Mouse (Mus musculus) forebrain, embryonic 16.5 days (tissue): ENCODE measurements around the gene Cfap99. TPM values are rescaled to one million over a fixed set of nuclear protein-coding genes. Genes with fewer than 3 reads are reported as not detected.

ENCODE experiments used
- ATAC-seq: fragments of 200-750 bp; cut with Nextera tagmentation; 2 replicates; pipeline ENCODE4 v1.8.0; 2017; ENCODE audit warnings: mild to moderate bottlenecking, moderate library complexity
- H3K27ac ChIP-seq: fragments of 300-500 bp; sonication (generic); 2 replicates; pipeline ENCODE4 v1.5.1; 2014; ENCODE audit warnings: low read length, control low read depth
- H3K27me3 ChIP-seq: fragments of 300-500 bp; sonication (generic); replicated peaks from 2 replicates; pipeline ENCODE4 v1.6.1; 2014; ENCODE audit warnings: low read length; ENCODE audit not compliant: control insufficient read depth, insufficient read depth
- H3K36me3 ChIP-seq: fragments of 300-500 bp; sonication (generic); 2 replicates; pipeline ENCODE4 v1.6.1; 2014; ENCODE audit not compliant: control insufficient read depth, insufficient read depth
- H3K4me1 ChIP-seq: fragments of 300-500 bp; sonication (generic); replicated peaks from 2 replicates; pipeline ENCODE4 v1.6.1; 2014; ENCODE audit warnings: low read length; ENCODE audit not compliant: control insufficient read depth, insufficient read depth
- H3K4me2 ChIP-seq: fragments of 300-500 bp; sonication (generic); 2 replicates; pipeline ENCODE4 v1.6.1; 2014; ENCODE audit warnings: mild to moderate bottlenecking, low read length, control low read depth
- H3K4me3 ChIP-seq: fragments of 300-500 bp; sonication (generic); replicated peaks from 2 replicates; pipeline ENCODE4 v1.5.1; 2014; ENCODE audit warnings: mild to moderate bottlenecking, low read length, control low read depth
- H3K9ac ChIP-seq: fragments of 300-500 bp; sonication (generic); replicated peaks from 2 replicates; pipeline ENCODE4 v1.6.1; 2014; ENCODE audit warnings: low read depth, low read length, control low read depth
- H3K9me3 ChIP-seq: fragments of 300-500 bp; sonication (generic); 2 replicates; pipeline ENCODE4 v1.6.1; 2016; ENCODE audit warnings: low read length; ENCODE audit not compliant: control insufficient read depth
- WGBS: fragments of 180-500 bp; shearing (Covaris S2); extraction: QIAGEN DNeasy Blood & Tissue Kit; methylation state at CpG from one replicate; pipeline ENCODE4 v1.1.7; 2014; 5-methylcytosine and 5-hydroxymethylcytosine counted together
- polyA plus RNA-seq: library from polyadenylated mRNA; unstranded; fragments of >200 nt; fragmentation: Nextera tagmentation; extraction: Ambion mirVana; gene quantifications from 2 replicates; pipeline ENCODE4 v1.2.1, GENCODE M21; 2015

Gene Cfap99
- polyA plus RNA-seq, 1 experiment from 2014 or later: not detected

DNA sequence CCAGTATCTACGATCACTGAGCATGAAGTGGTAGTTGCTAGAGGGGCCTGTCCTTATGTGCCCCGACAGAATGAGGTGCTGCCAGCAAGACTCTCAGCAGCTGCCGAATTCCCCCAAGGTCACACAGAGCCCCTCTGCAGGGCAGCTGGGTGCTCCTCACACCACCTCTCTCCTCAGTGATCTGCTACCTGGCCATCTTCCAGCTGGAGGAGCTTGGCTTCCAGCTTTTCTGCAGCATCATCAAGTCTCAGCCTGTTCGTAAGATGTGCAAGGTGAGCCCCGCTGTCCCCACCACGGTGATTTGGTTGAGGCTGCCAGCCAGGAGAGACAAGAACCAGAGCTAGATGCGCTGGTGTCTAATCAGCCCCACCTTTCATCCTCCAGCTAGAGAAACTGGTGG lies 14.0 kb downstream of the Cfap99 start:
- H3K9me3 ChIP-seq: no peaks in the 10 kb centered on the region
- H3K27ac ChIP-seq: no peak overlapping the region
- 82% methylated on average over 7 of the region's 7 CpGs for WGBS
- H3K9ac ChIP-seq: no peak overlapping the region
- no peak for ATAC-seq
- no peaks in the 10 kb centered on the region for H3K27me3 ChIP-seq
- H3K4me1 ChIP-seq: 0 out of 2 replicates have a peak, but pooled peaks cover 3% of the 10 kb centered on the region
- no peak overlapping the region for H3K4me2 ChIP-seq
- no peak overlapping the region for H3K4me3 ChIP-seq
- H3K36me3 ChIP-seq: no peaks in the 10 kb centered on the region

DNA sequence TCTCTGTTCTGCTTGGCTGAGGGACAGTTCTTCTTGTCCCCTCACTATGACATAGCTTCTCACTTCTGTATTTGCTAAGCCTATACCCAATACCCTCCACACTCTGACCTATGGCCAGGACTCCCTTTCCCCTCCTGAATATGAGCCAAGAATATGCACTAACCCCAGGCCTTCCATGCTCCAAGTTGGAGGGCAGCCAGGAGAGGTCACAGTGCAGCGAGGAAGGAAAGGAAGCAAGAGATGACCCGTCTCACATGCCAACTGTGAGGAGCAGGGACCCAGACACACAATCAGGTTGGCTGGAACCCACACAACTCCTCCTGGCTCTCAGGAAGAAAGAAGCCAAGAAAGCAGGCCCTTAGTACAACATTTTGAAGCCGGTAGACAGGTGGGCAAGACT lies 20.6 kb downstream of the Cfap99 start:
- no peaks in the 10 kb centered on the region for H3K36me3 ChIP-seq
- ATAC-seq: no peak
- H3K27me3 ChIP-seq: no peaks in the 10 kb centered on the region
- H3K4me1 ChIP-seq: no peaks in the 10 kb centered on the region
- no peak overlapping the region for H3K27ac ChIP-seq
- H3K9me3 ChIP-seq: no peaks in the 10 kb centered on the region
- no peak overlapping the region for H3K9ac ChIP-seq
- no peak overlapping the region for H3K4me3 ChIP-seq
- WGBS: 86% methylated on average over 3 of the region's 3 CpGs
- no peak overlapping the region for H3K4me2 ChIP-seq

DNA sequence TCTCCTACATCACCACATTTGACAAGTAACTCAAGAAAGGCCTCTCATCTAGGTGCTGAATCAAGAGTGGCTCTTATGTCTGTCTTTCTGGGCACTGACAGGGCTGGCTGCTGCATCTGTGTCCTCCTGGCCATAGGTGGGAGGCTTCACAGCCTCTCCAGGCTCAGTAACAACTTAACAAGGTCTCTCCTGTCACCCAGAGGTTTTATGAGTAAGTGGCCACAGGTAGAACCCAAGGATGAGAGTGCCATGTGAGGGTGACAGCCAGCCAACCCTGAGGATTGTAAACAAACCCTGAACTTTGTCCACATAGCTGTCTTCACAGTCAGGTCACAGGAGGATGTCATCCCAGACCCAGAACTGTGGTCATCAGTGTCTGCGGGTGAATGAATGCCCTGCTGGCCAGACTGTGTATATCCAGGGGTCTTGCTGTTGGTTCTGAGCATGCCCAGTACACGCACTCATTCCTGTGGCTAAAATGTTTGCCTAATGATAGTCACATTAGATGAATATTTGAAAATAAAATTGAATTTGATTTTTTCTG lies 31.2 kb downstream of the Cfap99 start:
- Histone ChIP-seq H3K27me3 (no peaks in the 10 kb centered on the region), H3K9me3 (no peaks in the 10 kb centered on the region), H3K4me3 (no peak overlapping the region), H3K4me2 (no peak overlapping the region), H3K27ac (no peak overlapping the region), H3K36me3 (no peaks in the 10 kb centered on the region), H3K9ac (no peak overlapping the region), H3K4me1 (no peaks in the 10 kb centered on the region)
- ATAC-seq: no peak
- WGBS: 78% methylated on average over 2 of the region's 2 CpGs

DNA sequence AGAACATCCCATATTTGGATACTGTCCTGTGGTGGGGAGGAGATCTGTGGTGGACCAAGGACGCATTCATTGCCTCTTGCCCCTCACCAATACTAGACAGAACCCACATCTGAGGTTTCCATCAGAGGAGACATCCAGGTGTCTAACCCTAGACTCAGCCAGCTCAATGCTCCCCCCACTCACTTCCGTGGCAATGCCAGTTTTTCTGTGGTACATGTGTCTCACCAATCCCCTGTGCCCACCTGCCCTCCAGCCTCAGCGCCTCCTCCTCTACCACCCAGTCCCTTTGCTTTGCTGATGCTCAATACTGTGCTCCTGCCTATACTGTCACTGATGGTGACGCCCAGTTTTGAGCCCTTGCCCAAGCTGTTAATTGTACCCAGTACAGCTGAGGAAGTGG lies 32.8 kb downstream of the Cfap99 start:
- H3K4me2 ChIP-seq: no peak overlapping the region
- H3K27ac ChIP-seq: no peak overlapping the region
- ATAC-seq: no peak
- no peak overlapping the region for H3K4me3 ChIP-seq
- H3K9ac ChIP-seq: no peak overlapping the region
- H3K36me3 ChIP-seq: no peaks in the 10 kb centered on the region
- WGBS: 93% methylated on average over 4 of the region's 4 CpGs
- no peaks in the 10 kb centered on the region; the same call in 1 of the 2 replicates for H3K4me1 ChIP-seq
- H3K9me3 ChIP-seq: no peaks in the 10 kb centered on the region
- H3K27me3 ChIP-seq: no peaks in the 10 kb centered on the region

DNA sequence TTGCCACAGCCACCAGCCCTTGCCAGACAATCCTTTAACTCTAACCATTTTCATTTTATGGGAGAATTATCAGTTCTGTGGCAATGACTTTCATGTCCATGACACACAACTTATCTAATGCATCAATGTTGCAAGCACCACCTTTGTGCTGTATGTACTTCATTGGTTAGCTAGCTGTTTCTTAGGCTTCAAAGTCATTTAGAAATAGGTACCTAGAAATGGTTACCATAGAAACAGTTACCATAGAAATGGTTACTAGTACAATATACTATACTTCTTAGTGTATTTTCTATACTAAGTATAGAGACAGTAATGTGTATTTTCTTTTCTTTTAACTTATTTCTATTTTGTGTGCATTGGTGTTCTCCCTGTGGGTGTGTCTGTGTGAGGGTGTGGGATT lies 36.9 kb downstream of the Cfap99 start:
- Histone ChIP-seq H3K27ac (peak overlapping the region; percentile 26; the same call in 1 of the 2 replicates), H3K36me3 (no peaks in the 10 kb centered on the region)

DNA sequence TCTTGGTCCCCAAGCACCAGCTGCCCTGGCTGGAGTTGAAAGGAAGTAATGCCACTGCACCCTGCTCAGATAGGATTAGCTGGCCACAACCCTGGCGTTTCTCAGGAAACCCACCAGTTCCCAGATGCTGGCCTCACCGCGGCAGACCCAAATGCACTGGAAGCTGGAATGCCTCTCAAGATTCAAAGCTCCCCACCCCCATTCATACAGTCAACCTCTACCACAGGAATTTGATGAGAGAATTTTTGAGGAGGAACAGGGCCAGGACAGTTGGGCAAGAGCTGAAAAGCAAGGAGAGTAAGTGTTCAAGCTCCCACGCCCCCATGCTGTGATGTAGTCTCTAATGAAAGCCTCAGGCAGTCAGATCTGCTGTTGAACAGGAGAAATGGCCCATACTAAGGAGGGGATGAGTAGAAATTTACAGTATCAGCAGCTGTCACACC lies 37.9 kb downstream of the Cfap99 start:
- Histone ChIP-seq H3K27me3 (no peaks in the 10 kb centered on the region), H3K4me2 (no peak overlapping the region), H3K9ac (no peak overlapping the region), H3K4me3 (no peak overlapping the region), H3K4me1 (peaks cover 9% of the 10 kb centered on the region), H3K9me3 (no peaks in the 10 kb centered on the region), H3K36me3 (no peaks in the 10 kb centered on the region), H3K27ac (no peak overlapping the region)
- WGBS: 16% methylated on average over 4 of the region's 4 CpGs
- ATAC-seq: 0 out of 2 replicates have a peak, but pooled peaks have one; percentile 18

More for the DNA sequence above, 36.9 kb downstream of the Cfap99 start:
- no peak for ATAC-seq
- H3K4me3 ChIP-seq: no peak overlapping the region
- H3K4me2 ChIP-seq: no peak overlapping the region
- no peaks in the 10 kb centered on the region for H3K27me3 ChIP-seq
- H3K4me1 ChIP-seq: peaks cover 9% of the 10 kb centered on the region
- H3K9ac ChIP-seq: no peak overlapping the region
- no peaks in the 10 kb centered on the region for H3K9me3 ChIP-seq

DNA sequence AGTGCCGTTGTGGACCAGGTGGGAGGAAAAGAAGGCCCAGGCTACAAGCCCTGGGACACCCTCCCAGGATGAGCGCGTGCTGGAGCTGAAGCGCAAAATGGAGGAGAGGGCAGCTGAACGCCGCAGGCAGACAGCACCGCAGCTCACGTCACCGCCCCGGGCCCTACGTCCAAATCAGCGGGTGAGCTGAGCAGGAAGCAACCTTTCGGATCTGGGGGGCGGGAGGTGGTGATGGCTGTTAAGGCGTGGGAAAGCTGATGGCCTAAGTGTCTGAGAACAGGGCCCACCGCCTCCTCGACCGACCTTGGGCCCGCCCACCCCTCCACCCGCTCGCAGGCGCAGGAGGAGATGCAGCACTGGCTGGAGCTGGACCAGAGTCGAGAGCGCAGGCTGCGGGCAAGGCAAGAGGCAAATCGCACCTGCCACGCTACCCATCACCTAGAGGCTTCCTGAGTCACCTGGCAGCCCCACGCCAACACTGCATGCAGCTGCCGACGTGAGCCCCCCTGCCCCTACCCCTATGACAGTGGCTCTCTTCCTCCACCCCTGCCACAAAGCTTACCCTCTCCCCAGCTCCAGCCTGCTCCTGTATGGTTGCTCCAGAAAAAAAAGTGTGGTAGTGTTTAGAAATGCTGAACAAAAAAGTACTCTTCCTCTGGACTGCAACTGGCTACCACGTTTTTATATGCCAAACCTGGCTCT lies 38.6 kb downstream of the Cfap99 start:
- peak; percentile 64 for ATAC-seq
- WGBS: 12% methylated on average over 31 of the region's 31 CpGs
- no peak overlapping the region for H3K27ac ChIP-seq

DNA sequence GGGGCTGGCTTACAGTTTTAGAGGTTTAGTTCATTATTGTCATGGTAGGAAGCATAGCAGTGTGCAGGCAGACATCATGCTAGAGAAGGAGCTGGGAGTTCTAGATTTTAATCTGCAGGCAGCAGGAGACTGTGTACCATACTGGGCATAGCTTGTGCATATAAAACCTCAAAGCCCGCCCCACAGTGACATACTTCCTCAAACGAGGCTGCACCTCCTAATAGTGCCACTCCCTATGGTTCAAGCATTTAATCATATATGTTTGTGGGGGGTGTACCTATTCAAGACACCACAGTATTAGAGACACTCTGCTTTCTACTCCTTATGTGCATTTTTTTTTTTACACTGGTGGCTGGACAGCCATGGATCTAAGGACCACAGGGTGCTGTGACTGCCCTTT lies 41.7 kb downstream of the Cfap99 start:
- Histone ChIP-seq H3K4me2 (no peak overlapping the region), H3K9ac (no peak overlapping the region), H3K27me3 (no peaks in the 10 kb centered on the region), H3K4me3 (no peak overlapping the region), H3K9me3 (no peaks in the 10 kb centered on the region), H3K4me1 (peaks cover 9% of the 10 kb centered on the region), H3K36me3 (no peaks in the 10 kb centered on the region), H3K27ac (no peak overlapping the region)
- no peak for ATAC-seq
- WGBS: 87% methylated on average over 2 of the region's 2 CpGs

More for the DNA sequence above, 38.6 kb downstream of the Cfap99 start:
- Histone ChIP-seq H3K4me1 (peaks cover 9% of the 10 kb centered on the region), H3K9ac (peak overlapping the region; percentile 59), H3K9me3 (no peaks in the 10 kb centered on the region), H3K36me3 (no peaks in the 10 kb centered on the region), H3K27me3 (no peaks in the 10 kb centered on the region), H3K4me3 (peak overlapping the region; percentile 33), H3K4me2 (peak overlapping the region; percentile 48)

DNA sequence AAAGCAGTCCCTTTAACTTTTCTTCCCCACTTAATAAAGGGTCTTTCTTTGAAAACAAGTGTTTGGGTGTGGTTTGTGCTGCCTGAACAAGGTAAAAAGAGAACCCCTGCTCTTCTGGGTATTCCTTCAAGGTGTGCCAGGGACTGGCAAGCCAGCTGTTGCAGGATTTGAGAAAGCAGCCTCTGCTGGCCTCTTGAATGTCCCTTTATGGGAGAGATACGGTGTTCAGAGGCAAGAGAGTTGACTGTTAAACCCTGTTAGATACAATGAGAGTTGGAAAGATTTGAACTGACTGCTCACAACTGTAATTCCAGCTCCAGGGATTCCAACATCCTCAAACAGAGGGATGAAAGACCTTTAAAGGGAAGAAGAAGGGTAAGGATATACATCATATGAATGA lies 45.7 kb downstream of the Cfap99 start:
- no peak overlapping the region for H3K27ac ChIP-seq
- H3K4me1 ChIP-seq: peaks cover 18% of the 10 kb centered on the region
- H3K4me3 ChIP-seq: no peak overlapping the region
- ATAC-seq: no peak
- H3K27me3 ChIP-seq: no peaks in the 10 kb centered on the region
- H3K4me2 ChIP-seq: no peak overlapping the region
- WGBS: 89% methylated on average over 1 of the region's 1 CpGs
- H3K9ac ChIP-seq: no peak overlapping the region
- no peaks in the 10 kb centered on the region for H3K36me3 ChIP-seq
- H3K9me3 ChIP-seq: no peaks in the 10 kb centered on the region
